Mouse (Mus musculus) CD4-positive, CD25-positive, alpha-beta regulatory T cell, adult 4 months (primary cell): Measurements from ENCODE around the gene Nckap1. TPM values are rescaled to one million over a fixed set of nuclear protein-coding genes. Genes with fewer than 3 reads are reported as not detected.
A peak's percentile ranks its signal among the peaks of the same experiment; 100 is the strongest.
"Not testable (repeated sequence)": the region's sequence is repeated elsewhere in the genome, so short reads cannot be mapped to it uniquely, and the experiment has no call there.

Experiments used
- ATAC-seq: one replicate; pipeline ENCODE4 v1.8.0; 2017
- polyA plus RNA-seq, 2 experiments: library from polyadenylated mRNA; unstranded; fragments of 100-300 nt; shearing (Covaris generic); gene quantifications; one replicate each; pipeline ENCODE4 v1.2.1; 2017

Gene Nckap1
- polyA plus RNA-seq, 2 experiments from 2014 or later = 2.2 to 2.3 TPM

GRCm38 (mm10) chr2:80559655-80560054, 21.5 kb downstream of the Nckap1 start:
- no peak for ATAC-seq

- ATAC-seq = no peak
Measured at GRCm38 (mm10) chr2:80554442-80554841, 26.7 kb downstream of the Nckap1 start.

DNA sequence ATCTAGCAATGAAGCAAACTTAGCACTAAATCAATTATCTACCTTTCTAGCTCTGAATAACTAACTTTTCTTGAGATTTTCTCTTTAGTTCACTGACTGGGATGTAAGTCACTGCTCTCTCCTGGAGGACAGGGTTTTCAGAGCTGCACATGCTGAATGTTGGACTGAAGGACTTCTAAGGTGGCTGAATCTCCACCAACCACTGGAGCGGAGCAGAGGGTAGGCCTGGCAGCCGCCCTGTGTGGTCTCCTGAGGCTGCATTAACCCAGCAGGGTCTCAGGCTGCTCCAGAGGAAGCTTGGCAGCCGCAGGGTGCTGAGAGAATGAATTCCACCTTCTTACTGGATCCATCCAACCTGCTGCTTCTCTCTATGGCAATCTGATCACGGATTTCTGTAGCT, 31.5 kb downstream of the Nckap1 start:
- ATAC-seq = no peak

GRCm38 (mm10) chr2:80547901-80548300, 33.3 kb downstream of the Nckap1 start:
- no peak for ATAC-seq

GRCm38 (mm10) chr2:80542801-80543200, 38.4 kb downstream of the Nckap1 start:
- no peak for ATAC-seq

DNA sequence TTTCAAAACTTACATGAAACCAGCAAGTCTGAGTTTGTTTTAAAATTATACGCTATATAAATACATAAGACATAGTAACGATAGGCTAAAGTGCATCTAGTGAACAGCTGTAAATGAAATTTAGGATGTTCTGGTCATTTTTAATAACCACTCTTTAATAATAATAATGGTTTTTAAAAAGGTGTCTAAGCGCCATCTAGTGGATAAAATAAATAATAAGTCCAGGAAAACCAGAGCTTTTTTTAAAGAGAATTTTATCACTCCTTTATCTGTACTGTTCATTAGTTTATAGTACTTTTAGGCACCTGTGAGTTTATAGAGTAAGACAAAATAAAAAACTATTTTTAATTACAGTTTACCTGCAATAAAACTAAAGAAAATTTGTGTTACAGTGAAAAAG, 44.0 kb downstream of the Nckap1 start:
- no peak for ATAC-seq

GRCm38 (mm10) chr2:80536608-80537007, 44.6 kb downstream of the Nckap1 start:
- no peak for ATAC-seq

DNA sequence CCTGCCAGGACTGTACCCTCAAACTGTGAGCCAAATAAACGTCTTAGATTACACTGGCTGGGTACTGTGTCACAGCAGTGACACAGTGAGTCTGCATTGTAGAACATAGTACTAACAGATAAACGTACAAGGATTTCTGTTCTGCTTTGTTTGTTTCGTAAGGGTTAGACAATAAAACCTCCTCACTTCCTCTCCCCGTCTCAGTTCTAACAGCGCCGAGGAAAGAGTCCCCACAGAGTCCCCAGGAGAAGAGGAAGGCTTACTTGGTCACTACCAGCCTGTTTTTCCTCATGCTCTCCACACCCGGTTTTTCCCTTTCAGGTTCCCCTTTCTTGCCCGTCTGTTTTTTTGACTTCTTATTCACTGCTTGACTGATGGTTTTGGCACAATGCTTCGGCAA, 56.9 kb downstream of the Nckap1 start:
- ATAC-seq = no peak

DNA sequence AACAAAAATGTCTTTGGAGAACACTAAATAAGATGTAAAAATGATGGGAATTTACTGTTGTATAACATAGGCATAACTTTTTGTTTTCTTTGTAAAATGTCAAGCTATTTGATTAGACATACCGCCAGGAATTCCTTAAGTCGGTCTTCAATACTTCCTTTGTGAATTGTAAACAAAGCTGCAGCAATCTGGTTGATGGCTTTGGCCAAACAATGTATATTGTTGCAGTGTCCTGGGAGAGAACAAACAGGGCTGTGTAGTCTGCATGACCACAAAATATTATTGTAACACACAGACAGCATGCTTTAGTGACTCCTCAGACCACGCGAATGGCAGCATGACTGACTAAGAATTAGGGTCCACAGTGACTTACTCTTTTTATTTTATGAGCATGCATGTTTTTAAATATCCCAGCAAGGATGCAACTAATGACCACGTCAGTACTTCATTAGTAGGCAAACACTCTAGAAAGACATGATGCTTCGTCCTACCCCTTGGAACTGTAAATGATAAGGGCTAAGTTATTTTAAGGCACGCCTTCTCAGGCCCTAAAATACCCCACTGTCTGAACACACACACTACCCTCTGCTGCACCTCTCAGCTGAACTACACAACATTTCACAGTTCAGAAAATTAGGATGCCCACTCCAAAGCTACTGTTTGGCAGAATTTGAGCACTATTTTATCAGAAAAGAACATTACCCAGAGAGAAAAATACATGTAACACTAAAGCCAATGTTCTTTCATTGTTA, 75.0 kb downstream of the Nckap1 start:
- no peak for ATAC-seq

- ATAC-seq = no peak
Measured at GRCm38 (mm10) chr2:80502132-80502531, 79.0 kb downstream of the Nckap1 start.

- not testable (repeated sequence) for ATAC-seq
Measured at GRCm38 (mm10) chr2:80495304-80495703, 85.9 kb downstream of the Nckap1 start.

- no peak for ATAC-seq
Measured at GRCm38 (mm10) chr2:80486851-80487250, 94.3 kb downstream of the Nckap1 start.

DNA sequence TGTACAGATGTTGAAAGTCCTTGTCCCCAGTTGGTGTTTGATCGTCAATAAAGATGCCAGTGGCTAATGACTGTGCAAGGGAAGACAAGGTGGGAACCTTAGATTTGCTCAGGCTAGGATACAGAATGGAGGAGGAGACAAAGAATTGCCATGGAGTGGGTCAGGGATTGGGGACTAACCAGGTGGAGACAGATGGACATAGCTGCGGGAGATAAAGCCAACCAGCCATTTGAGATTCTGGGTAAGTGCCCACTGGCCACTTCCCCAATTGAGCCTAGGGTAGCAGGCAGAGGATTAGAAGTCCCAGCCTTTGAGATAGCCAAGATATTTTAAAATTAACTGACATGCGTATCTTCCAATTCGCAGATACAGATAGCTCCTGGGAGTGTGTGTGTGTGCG, 96.2 kb downstream of the Nckap1 start:
- no peak for ATAC-seq

DNA sequence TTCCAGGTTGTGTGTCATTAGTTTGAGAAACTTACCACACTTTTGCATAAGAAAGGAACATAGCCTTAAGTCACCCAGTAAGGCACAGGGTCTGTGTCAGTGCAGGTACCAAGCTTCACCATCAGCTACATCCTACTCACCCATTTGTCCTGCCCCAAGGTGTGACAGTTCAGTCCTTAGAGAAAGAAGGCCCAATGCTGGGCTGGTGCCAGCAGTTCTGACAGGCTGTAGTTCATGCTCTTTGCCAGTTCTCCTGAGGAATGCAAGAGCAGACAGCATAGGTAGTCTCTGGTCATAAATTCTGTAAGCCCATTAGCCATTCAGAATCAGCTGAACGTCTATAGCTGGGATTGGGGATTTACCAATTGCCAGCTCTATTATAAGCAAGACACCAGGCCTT, 105.3 kb downstream of the Nckap1 start:
- ATAC-seq = no peak

- ATAC-seq = no peak
Measured at GRCm38 (mm10) chr2:80474247-80474796, 106.9 kb downstream of the Nckap1 start.

DNA sequence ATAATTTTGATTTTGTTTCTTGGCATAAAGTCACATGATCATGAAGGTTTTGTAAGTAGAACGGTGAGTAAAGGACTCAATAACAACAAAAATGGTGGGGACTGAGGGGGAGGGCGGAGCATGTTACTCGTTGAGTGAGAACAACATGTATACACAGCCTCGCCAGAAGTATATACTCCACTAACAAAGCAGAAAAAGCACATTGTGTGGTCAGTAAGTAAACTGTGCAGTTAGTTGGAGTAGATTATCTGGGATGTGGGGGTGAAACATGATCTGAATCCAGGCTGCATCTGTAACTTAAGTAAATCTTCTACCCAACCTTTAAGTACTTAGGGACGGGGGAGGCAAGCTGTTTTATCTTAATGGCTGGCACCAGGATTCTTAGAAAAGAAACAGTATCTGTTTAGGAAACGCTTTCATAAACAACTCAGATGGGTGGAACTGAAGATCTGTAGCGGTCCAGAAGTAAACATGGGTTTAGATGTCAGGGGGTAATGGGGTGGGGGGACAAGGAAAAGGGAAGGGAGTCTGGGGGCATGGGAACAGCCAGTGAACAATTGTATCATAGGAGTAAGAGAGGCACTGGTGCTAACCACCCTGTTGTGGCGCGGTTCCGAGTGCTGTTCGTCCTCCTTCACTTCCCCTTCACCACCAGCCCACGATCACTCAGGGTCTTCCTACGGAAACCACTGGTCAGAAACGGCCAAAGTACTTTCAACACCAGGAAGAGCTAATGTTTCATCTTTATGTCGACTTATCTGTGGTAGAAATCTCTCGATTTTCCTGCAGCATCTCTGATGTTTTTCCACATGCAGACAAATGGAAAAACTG, 115.0 kb downstream of the Nckap1 start:
- no peak for ATAC-seq

GRCm38 (mm10) chr2:80461827-80462226, 119.4 kb downstream of the Nckap1 start:
- peak; percentile 62 for ATAC-seq

Other genes with a start within 250 kb of the Nckap1 start
- not detected for gene Frzb, start 133.8 kb downstream of the Nckap1 start, polyA plus RNA-seq
- gene Dusp19, start 35.7 kb upstream of the Nckap1 start, polyA plus RNA-seq = 10 to 100 TPM; 16.5 to 18.9 TPM
- gene Nup35, start 35.9 kb upstream of the Nckap1 start, polyA plus RNA-seq = 10 to 100 TPM; 24.7 to 30.2 TPM